Mouse (Mus musculus) left cerebral cortex, postnatal 10 days (tissue): ENCODE results near the gene Eef1akmt4. TPM values are rescaled to one million over a fixed set of nuclear protein-coding genes. Genes with fewer than 3 reads are reported as not detected.
"Not testable (repeated sequence)": the region's sequence is repeated elsewhere in the genome, so short reads cannot be mapped to it uniquely, and the experiment has no call there.

Experiments used
- DNase-seq, 2 experiments: peaks; one replicate each; pipeline ENCODE4 v3.0.0; 2021 to 2022; ENCODE audit warnings: low spot score in 2 of 2, mixed read lengths in 1 of 2; ENCODE audit errors: extremely low spot score in 1 of 2
- intact Hi-C: fragments of 180-260 bp; cut with DNase I; formaldehyde crosslinking; loops from one replicate; pipeline ENCODE4 v1.15.1; 2025
- total RNA-seq, 2 experiments: library from RNA; stranded (reverse); gene quantifications; 2 replicates each; pipeline ENCODE4 v1.2.3; 2021

Gene Eef1akmt4
- total RNA-seq, 2 experiments from 2014 or later: 2.1 to 2.3 TPM

DNA sequence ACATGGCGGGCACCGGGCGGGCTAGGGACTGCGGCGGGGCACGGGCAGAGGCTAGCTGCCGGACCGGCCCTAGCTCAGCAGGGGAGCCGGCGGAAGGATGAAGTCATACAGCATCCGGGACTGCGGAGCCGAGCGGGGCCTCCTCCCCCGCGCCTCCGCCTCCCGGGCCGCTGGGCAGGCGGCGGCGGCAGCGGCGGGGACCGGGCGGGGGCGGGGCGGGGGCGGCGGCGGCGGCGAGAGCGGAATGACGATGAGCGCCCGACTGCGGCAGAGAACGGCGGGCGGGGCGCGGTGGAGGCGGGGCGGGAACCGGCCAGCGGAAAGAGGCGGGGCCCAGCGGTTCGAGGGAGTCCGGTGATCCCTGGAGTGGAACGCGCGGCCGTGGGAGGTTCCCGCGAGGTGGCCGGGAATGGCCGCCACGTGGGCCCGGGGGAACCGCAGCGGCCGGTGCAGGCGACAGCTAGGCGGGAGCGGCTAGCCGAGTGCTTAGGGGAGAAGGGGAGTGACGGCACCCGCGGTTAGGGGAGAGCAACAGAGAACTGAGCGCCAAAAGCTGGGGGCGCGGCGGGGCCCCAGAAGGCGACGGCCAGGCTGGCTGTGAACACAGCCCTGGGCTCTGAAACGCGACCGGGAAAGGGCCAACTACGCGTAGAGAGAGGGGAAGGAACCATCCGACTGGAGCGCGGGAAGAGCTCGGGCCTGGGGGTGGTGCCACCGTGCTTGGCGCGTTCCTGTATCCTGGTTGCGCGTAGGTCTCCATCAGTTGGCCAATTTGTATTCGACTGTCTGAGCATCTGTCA lies 10.0 kb downstream of the Eef1akmt4 start, which contains the start of gene Camk2n2:
Gene Camk2n2 (minus strand): TSS at position 97 of the 800 bp plus-strand sequence.
- peak in 1 of 2 experiments; percentile 82 for DNase-seq
- intact Hi-C loops: no loop called here

GRCm38 (mm10) chr16:20621991-20622685 lies 10.7 kb downstream of the Eef1akmt4 start:
- intact Hi-C loops: no loop called here
- peak in 1 of 2 experiments; percentile 67 for DNase-seq

GRCm38 (mm10) chr16:20623211-20623610 lies 11.8 kb downstream of the Eef1akmt4 start:
- DNase-seq: no peak
- intact Hi-C loops: no loop called here

- intact Hi-C loops: no loop called here
- DNase-seq: peak in 1 of 2 experiments; percentile 63
These were observed 17.5 kb downstream of the Eef1akmt4 start for GRCm38 (mm10) chr16:20628871-20629391.

DNA sequence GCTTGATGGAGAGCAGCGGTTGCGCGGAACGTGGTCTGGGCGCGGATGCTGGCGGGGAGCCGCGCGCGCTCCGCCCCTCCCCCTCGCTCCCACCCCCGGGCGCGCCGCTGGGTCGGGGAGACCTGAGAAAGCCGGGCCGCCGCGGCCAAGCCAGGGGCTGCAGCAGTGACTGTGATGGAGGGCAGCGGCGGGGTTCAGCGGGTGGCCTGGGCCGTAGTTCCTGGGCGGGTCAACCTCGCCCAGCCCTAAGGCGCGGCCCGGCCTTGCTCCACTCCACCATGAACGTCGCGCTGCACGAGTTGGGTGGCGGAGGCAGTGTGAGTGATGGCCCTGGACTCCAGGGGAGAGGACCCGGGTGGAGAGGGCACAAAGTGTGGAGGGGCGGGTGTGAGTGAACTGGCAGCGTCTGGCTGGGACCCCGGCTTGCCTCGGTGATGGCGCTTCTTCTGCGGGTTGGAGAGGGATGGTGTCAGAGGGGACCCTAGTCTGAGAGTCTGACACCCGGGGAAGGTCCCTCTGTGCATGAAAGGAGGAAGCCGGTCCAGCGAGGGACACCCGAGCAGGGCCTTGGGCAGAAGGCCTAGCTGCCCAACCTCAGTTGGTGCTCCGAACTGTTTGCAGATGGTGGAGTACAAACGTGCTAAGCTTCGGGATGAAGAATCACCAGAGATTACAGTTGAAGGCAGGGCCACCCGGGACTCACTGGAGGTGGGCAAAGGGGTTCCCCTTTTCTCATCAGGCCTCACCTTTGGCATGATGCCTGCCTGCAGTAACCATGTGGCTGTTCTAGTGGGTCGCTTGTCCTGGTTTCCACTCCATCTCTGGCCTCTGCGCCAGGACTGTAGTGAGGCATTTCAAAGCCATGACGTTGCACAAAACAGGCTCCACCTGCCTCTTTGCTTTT lies 18.6 kb downstream of the Eef1akmt4 start, which contains the start of gene Ece2:
Gene Ece2 (plus strand): TSS at position 98 of the 904 bp plus-strand sequence.
- intact Hi-C loops: no loop called here
- DNase-seq: peak in 1 of 2 experiments; percentile 63

DNA sequence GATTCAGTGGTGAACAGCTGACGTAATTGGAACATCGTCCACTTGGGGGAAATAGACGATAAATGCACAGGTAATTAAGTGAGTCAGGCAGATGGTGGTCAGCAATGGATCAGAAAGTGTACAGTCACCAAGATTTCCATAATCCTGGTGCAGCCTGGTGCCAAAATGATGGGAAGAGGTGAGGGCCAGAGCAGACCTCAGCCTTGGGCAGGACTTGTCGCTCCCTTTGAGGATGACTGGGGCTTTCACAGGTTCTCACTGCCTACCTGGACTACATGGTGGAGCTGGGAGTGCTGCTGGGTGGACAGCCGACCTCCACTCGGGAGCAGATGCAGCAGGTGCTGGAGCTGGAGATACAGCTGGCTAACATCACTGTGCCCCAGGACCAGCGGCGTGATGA lies 26.0 kb downstream of the Eef1akmt4 start:
- intact Hi-C loops: no loop called here
- DNase-seq: no peak

GRCm38 (mm10) chr16:20638367-20638766 lies 27.0 kb downstream of the Eef1akmt4 start:
- peak; percentile 67 to 86 for DNase-seq

GRCm38 (mm10) chr16:20642161-20642560 lies 30.8 kb downstream of the Eef1akmt4 start:
- intact Hi-C loops: loop anchor here (5.0 kb wide), 1 partner anchor 135 kb away; no protein-coding TSS in a partner anchor
- DNase-seq: peak; percentile 68 to 81

More at GRCm38 (mm10) chr16:20638367-20638766, 27.0 kb downstream of the Eef1akmt4 start:
- intact Hi-C loops: no loop called here

GRCm38 (mm10) chr16:20643911-20644310 lies 32.5 kb downstream of the Eef1akmt4 start:
- intact Hi-C loops: loop anchor here (5.0 kb wide), 1 partner anchor 137 kb away; no protein-coding TSS in a partner anchor
- no peak for DNase-seq

- intact Hi-C loops: no loop called here
- DNase-seq: peak; percentile 95 to 98
These were observed 39.9 kb downstream of the Eef1akmt4 start, which contains the start of gene Psmd2 for GRCm38 (mm10) chr16:20651076-20651946. Psmd2 (plus strand) TSS chr16:20651652.

GRCm38 (mm10) chr16:20651947-20652310 lies 40.5 kb downstream of the Eef1akmt4 start:
- intact Hi-C loops: no loop called here
- no peak for DNase-seq

DNA sequence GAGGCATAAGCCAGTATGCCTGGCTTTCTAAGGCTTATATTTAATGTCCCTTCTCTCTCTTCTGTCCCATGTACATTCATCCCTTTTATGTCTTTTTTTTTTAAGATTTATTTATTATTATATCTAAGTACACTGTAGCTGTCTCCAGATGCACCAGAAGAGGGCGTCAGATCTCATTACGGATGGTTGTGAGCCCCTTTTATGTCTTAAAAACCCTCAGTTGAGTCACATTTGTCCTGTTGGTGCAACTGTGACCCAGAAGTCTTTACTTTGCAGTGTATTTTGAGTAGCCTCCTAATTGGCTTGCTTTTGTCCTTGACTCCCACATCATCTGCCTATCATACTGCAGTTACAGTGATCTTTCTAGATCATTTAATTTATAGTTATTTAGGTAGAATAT lies 41.9 kb downstream of the Eef1akmt4 start:
- DNase-seq: no peak
- intact Hi-C loops: no loop called here

DNA sequence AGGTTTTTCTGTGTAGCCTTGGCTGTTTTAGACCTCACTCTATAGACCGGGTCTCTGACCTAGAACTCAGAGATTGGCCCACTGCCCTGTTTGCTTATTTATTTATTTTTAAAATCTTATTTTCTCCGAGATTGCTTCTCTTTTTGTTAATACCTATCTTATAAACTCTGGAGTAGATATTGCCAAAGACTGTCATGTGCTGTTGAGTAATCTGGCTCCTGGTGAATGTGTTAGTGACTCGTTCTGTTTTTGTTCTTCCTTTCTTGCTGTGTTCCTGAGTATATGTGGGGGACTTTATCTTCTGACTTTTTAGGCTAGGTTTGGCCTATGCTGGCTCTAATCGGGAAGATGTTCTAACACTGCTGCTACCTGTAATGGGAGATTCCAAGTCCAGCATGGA lies 46.3 kb downstream of the Eef1akmt4 start:
- no peak for DNase-seq
- intact Hi-C loops: no loop called here

GRCm38 (mm10) chr16:20668013-20668412 lies 56.6 kb downstream of the Eef1akmt4 start, which contains the start of gene Eif4g1:
Eif4g1 (plus strand) TSS chr16:20668313.
- intact Hi-C loops: not testable (repeated sequence)

More at GRCm38 (mm10) chr16:20668013-20668412, 56.6 kb downstream of the Eef1akmt4 start, which contains the start of gene Eif4g1:
- DNase-seq: not testable (repeated sequence)
